Mouse (Mus musculus) right cerebral cortex, postnatal 25 days (tissue): ENCODE measurements around the gene Fhit.
"Not testable (repeated sequence)": the region's sequence is repeated elsewhere in the genome, so short reads cannot be mapped to it uniquely, and the experiment has no call there.

Experiments
- DNase-seq: peaks from one replicate; pipeline ENCODE4 v3.0.0; 2022

Fhit gene

GRCm38 (mm10) chr14:10917893-10918803, 243.7 kb downstream of the Fhit start:
- DNase-seq = no peak

GRCm38 (mm10) chr14:10908011-10908410, 253.8 kb downstream of the Fhit start:
- DNase-seq = no peak

- DNase-seq = no peak
Measured at GRCm38 (mm10) chr14:10882759-10883158, 279.1 kb downstream of the Fhit start.

GRCm38 (mm10) chr14:10880749-10881148, 281.1 kb downstream of the Fhit start:
- no peak for DNase-seq

- DNase-seq = no peak
Measured at GRCm38 (mm10) chr14:10874595-10875372, 287.1 kb downstream of the Fhit start.

- DNase-seq = no peak
Measured at GRCm38 (mm10) chr14:10857606-10858005, 304.2 kb downstream of the Fhit start.

- DNase-seq = no peak
Measured at GRCm38 (mm10) chr14:10851936-10852335, 309.9 kb downstream of the Fhit start.

GRCm38 (mm10) chr14:10836001-10836400, 325.8 kb downstream of the Fhit start:
- DNase-seq = no peak

- no peak for DNase-seq
Measured at GRCm38 (mm10) chr14:10824819-10825218, 337.0 kb downstream of the Fhit start.

GRCm38 (mm10) chr14:10813551-10813950, 348.3 kb downstream of the Fhit start:
- no peak for DNase-seq

GRCm38 (mm10) chr14:10798489-10799180, 363.2 kb downstream of the Fhit start:
- DNase-seq = no peak

GRCm38 (mm10) chr14:10797595-10797994, 364.2 kb downstream of the Fhit start:
- DNase-seq = no peak

GRCm38 (mm10) chr14:10795498-10796075, 366.2 kb downstream of the Fhit start:
- DNase-seq = no peak

- DNase-seq = no peak
Measured at GRCm38 (mm10) chr14:10783929-10784328, 377.9 kb downstream of the Fhit start.

- no peak for DNase-seq
Measured at GRCm38 (mm10) chr14:10778721-10779120, 383.1 kb downstream of the Fhit start.

- not testable (repeated sequence) for DNase-seq
Measured at GRCm38 (mm10) chr14:10754883-10755282, 407.0 kb downstream of the Fhit start.

- DNase-seq = no peak
Measured at GRCm38 (mm10) chr14:10738076-10738475, 423.8 kb downstream of the Fhit start.

GRCm38 (mm10) chr14:10722525-10722924, 439.3 kb downstream of the Fhit start:
- peak; percentile 23 for DNase-seq

GRCm38 (mm10) chr14:10712916-10713315, 448.9 kb downstream of the Fhit start:
- no peak for DNase-seq

- DNase-seq = peak; percentile 8
Measured at GRCm38 (mm10) chr14:10712522-10712881, 449.3 kb downstream of the Fhit start.

GRCm38 (mm10) chr14:10711841-10712521, 449.9 kb downstream of the Fhit start:
- DNase-seq = peak; percentile 3

GRCm38 (mm10) chr14:10710796-10711311, 451.0 kb downstream of the Fhit start:
- DNase-seq = no peak
